Mouse (Mus musculus) E14TG2a.4 (cell line): ENCODE data around the gene Plekho2.
A peak's percentile ranks its signal among the peaks of the same experiment; 100 is the strongest.

Experiments
- H3K27me3 ChIP-seq: 2 replicates; pipeline ENCODE4 v1.6.1; 2014; ENCODE audit warnings: low read length, control low read depth; ENCODE audit not compliant: insufficient read depth
- H3K36me3 ChIP-seq: 2 replicates; pipeline ENCODE4 v1.6.1; 2014; ENCODE audit warnings: low read length, control low read depth; ENCODE audit not compliant: insufficient read depth
- H3K4me1 ChIP-seq: replicated peaks from 2 replicates; pipeline ENCODE4 v1.6.1; 2014; ENCODE audit warnings: low read depth, low read length, control low read depth
- H3K4me3 ChIP-seq: replicated peaks from 2 replicates; pipeline ENCODE4 v1.5.1; 2014; ENCODE audit warnings: mild to moderate bottlenecking, low read length
- H3K9me3 ChIP-seq: 2 replicates; pipeline ENCODE4 v1.6.1; 2014; ENCODE audit warnings: low read length, control low read depth
- CTCF ChIP-seq: conservative IDR thresholded peaks from 2 replicates; pipeline ENCODE4 v1.5.1; 2014; ENCODE audit warnings: low read length
- NANOG ChIP-seq: IDR thresholded peaks from 2 replicates; pipeline ENCODE4 v1.6.1; 2014; ENCODE audit warnings: borderline replicate concordance, low read length, mixed read lengths
- POU5F1 ChIP-seq: IDR thresholded peaks from 2 replicates; pipeline ENCODE4 v1.6.1; 2014; ENCODE audit warnings: low read length, borderline replicate concordance

Plekho2 gene

GRCm38 (mm10) chr9:65587573-65588358, 7.9 kb upstream of the Plekho2 start:
- no peak for TF ChIP-seq POU5F1
- TF ChIP-seq CTCF = no peak
- no peak for TF ChIP-seq NANOG
- Histone ChIP-seq H3K27me3 (no peaks in the 10 kb centered on the region), H3K4me1 (peaks cover 68% of the 10 kb centered on the region), H3K36me3 (peaks cover 43% of the 10 kb centered on the region), H3K9me3 (no peaks in the 10 kb centered on the region), H3K4me3 (peak overlapping the region; percentile 86)

GRCm38 (mm10) chr9:65587270-65587572, 7.4 kb upstream of the Plekho2 start:
- TF ChIP-seq POU5F1 = no peak
- no peak for TF ChIP-seq NANOG
- no peak for TF ChIP-seq CTCF
- peaks cover 68% of the 10 kb centered on the region for H3K4me1 ChIP-seq
- H3K36me3 ChIP-seq = peaks cover 38% of the 10 kb centered on the region
- peak overlapping the region; percentile 86 for H3K4me3 ChIP-seq
- no peaks in the 10 kb centered on the region for H3K9me3 ChIP-seq
- H3K27me3 ChIP-seq = 0 out of 2 replicates have a peak, but pooled peaks cover 3% of the 10 kb centered on the region

GRCm38 (mm10) chr9:65586406-65587269, 6.8 kb upstream of the Plekho2 start, which contains the start of gene Pif1:
Gene Pif1 (plus strand): TSS chr9:65587160.
- H3K4me1 ChIP-seq = peaks cover 63% of the 10 kb centered on the region
- H3K9me3 ChIP-seq = no peaks in the 10 kb centered on the region
- TF ChIP-seq CTCF (no peak), POU5F1 (no peak), NANOG (no peak)
- H3K4me3 ChIP-seq = peak within 1 kb of the TSS; percentile 86
- 0 out of 2 replicates have a peak, but pooled peaks cover 3% of the 10 kb centered on the region for H3K27me3 ChIP-seq
- H3K36me3 ChIP-seq = peaks cover 33% of the 10 kb centered on the region

GRCm38 (mm10) chr9:65583045-65583444, 3.2 kb upstream of the Plekho2 start:
- TF ChIP-seq POU5F1 (no peak), NANOG (no peak), CTCF (no peak)
- H3K4me1 ChIP-seq = peaks cover 57% of the 10 kb centered on the region
- H3K4me3 ChIP-seq = no peak overlapping the region
- no peaks in the 10 kb centered on the region for H3K36me3 ChIP-seq
- H3K9me3 ChIP-seq = no peaks in the 10 kb centered on the region
- peaks cover 14% of the 10 kb centered on the region for H3K27me3 ChIP-seq

GRCm38 (mm10) chr9:65580401-65581256, 789 bp upstream of the Plekho2 start:
- Histone ChIP-seq H3K9me3 (no peaks in the 10 kb centered on the region), H3K4me3 (peak overlapping the region; percentile 74), H3K4me1 (peaks cover 59% of the 10 kb centered on the region), H3K27me3 (peaks cover 14% of the 10 kb centered on the region), H3K36me3 (no peaks in the 10 kb centered on the region)
- TF ChIP-seq POU5F1 = no peak
- TF ChIP-seq NANOG = no peak
- peak; percentile 77 for TF ChIP-seq CTCF

- H3K4me3 ChIP-seq = peak overlapping the region; percentile 86
- TF ChIP-seq NANOG = no peak
- TF ChIP-seq CTCF = no peak
- no peak for TF ChIP-seq POU5F1
- peaks cover 71% of the 10 kb centered on the region for H3K4me1 ChIP-seq
- H3K27me3 ChIP-seq = peaks cover 14% of the 10 kb centered on the region
- H3K36me3 ChIP-seq = no peaks in the 10 kb centered on the region
- no peaks in the 10 kb centered on the region for H3K9me3 ChIP-seq
These were observed 1.0 kb downstream of the Plekho2 start for GRCm38 (mm10) chr9:65578801-65579249.

- Histone ChIP-seq H3K36me3 (peaks cover 1% of the 10 kb centered on the region), H3K9me3 (no peaks in the 10 kb centered on the region), H3K4me1 (peaks cover 62% of the 10 kb centered on the region), H3K4me3 (no peak overlapping the region), H3K27me3 (peaks cover 13% of the 10 kb centered on the region)
- no peak for TF ChIP-seq NANOG
- TF ChIP-seq CTCF = no peak
- TF ChIP-seq POU5F1 = no peak
These were observed 2.2 kb downstream of the Plekho2 start for GRCm38 (mm10) chr9:65577511-65578196.
